Mouse (Mus musculus) bone marrow, adult 2 months (tissue): ENCODE measurements at regions not wholly inside any gene's neighbourhood (a gene's known extent, or its start where the extent isn't known, plus 50 kb on each side); places are given as distances from the start of the nearest gene placed in this dataset.

Source experiments
- CTCF ChIP-seq: fragments of 200-500 bp; IDR thresholded peaks from 2 replicates; pipeline ENCODE4 v1.5.1; 2011; ENCODE audit warnings: low read length, control low read depth; ENCODE audit not compliant: control insufficient read depth, insufficient read depth
- POLR2A ChIP-seq: fragments of 200-500 bp; IDR thresholded peaks from 2 replicates; pipeline ENCODE4 v1.6.1; 2011; ENCODE audit warnings: low read depth, mild to moderate bottlenecking, control low read depth, low read length, borderline replicate concordance; ENCODE audit not compliant: control insufficient read depth

DNA sequence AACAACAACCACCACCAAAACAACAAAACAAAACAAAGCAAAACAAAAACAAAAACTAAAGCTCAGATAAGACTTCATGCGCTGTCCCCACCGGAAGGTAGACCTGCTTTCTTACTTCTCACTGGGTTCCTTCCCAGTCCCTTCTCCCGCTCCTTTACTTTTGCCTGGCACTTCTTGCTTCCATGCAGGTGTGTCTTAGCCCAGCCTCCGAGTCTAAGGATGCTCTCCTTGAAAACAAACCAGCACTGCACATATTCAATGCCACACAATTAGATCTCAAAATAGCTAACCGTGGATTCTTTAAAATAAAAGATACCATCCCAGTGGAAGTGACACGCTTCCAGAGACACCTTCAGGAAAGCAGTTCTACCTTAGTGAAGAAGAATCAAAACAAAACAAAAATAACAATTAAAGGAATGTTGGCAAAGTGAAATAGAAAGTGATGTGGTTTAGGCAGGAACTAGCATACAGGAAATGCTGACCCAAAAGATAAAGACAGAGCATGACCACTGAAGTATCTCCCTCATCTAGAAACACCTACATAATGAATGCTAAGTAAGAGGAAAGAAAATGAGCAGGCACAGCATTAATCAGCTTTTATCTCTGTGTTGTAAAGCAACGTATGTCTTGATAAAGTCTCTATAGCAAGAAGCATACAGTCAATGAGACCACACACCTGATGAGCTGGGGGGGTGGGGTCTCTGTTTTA is 358.5 kb upstream of the Id2 start:
- TF ChIP-seq POLR2A = no peak
- no peak for TF ChIP-seq CTCF
